Mouse (Mus musculus) midbrain, embryonic 11.5 days (tissue): ENCODE results near the gene Irs1. TPM values are rescaled to one million over a fixed set of nuclear protein-coding genes. Genes with fewer than 3 reads are reported as not detected.

Source experiments
- ATAC-seq: fragments of 200-750 bp; cut with Nextera tagmentation; 2 replicates; pipeline ENCODE4 v1.8.0; 2017; ENCODE audit warnings: moderate TSS enrichment, moderate library complexity; ENCODE audit not compliant: low FRiP score
- DNase-seq: peaks from one replicate; pipeline ENCODE4 v3.0.0; 2015; ENCODE audit warnings: low spot score; ENCODE audit errors: missing footprints
- H3K27ac ChIP-seq: fragments of 300-500 bp; sonication (generic); 2 replicates; pipeline ENCODE4 v1.5.1; 2014; ENCODE audit warnings: low read depth, low read length
- H3K27me3 ChIP-seq: fragments of 300-500 bp; sonication (generic); 2 replicates; pipeline ENCODE4 v1.6.1; 2014; ENCODE audit warnings: mild to moderate bottlenecking, low read length, moderate library complexity, mixed read lengths; ENCODE audit not compliant: control insufficient read depth, insufficient read depth
- H3K36me3 ChIP-seq: fragments of 300-500 bp; sonication (generic); 2 replicates; pipeline ENCODE4 v1.6.1; 2014; ENCODE audit warnings: mild to moderate bottlenecking, low read length, moderate library complexity, mixed read lengths; ENCODE audit not compliant: control insufficient read depth, insufficient read depth
- H3K4me1 ChIP-seq: fragments of 300-500 bp; sonication (generic); 2 replicates; pipeline ENCODE4 v1.6.1; 2014; ENCODE audit warnings: low read length; ENCODE audit not compliant: control insufficient read depth, insufficient read depth
- H3K4me2 ChIP-seq: fragments of 300-500 bp; sonication (generic); 2 replicates; pipeline ENCODE4 v1.6.1; 2014; ENCODE audit warnings: mild to moderate bottlenecking, moderate library complexity
- H3K4me3 ChIP-seq: fragments of 300-500 bp; sonication (generic); 2 replicates; pipeline ENCODE4 v1.5.1; 2014; ENCODE audit warnings: low read depth, low read length
- H3K9ac ChIP-seq: fragments of 300-500 bp; sonication (generic); 2 replicates; pipeline ENCODE4 v1.6.1; 2014; ENCODE audit warnings: low read length
- H3K9me3 ChIP-seq: fragments of 300-500 bp; sonication (generic); 2 replicates; pipeline ENCODE4 v1.6.1; 2016; ENCODE audit warnings: low read length; ENCODE audit not compliant: control insufficient read depth
- WGBS: fragments of 180-500 bp; shearing (Covaris S2); extraction: QIAGEN DNeasy Blood & Tissue Kit; methylation state at CpG from one replicate; pipeline ENCODE4 v1.1.7; 2014; 5-methylcytosine and 5-hydroxymethylcytosine counted together
- polyA plus RNA-seq: library from polyadenylated mRNA; unstranded; fragments of >200 nt; fragmentation: Nextera tagmentation; extraction: Ambion mirVana; gene quantifications from 2 replicates; pipeline ENCODE4 v1.2.1, GENCODE M21; 2014

The Irs1 gene
- polyA plus RNA-seq, 1 experiment from 2014 or later: 5.9 TPM

DNA sequence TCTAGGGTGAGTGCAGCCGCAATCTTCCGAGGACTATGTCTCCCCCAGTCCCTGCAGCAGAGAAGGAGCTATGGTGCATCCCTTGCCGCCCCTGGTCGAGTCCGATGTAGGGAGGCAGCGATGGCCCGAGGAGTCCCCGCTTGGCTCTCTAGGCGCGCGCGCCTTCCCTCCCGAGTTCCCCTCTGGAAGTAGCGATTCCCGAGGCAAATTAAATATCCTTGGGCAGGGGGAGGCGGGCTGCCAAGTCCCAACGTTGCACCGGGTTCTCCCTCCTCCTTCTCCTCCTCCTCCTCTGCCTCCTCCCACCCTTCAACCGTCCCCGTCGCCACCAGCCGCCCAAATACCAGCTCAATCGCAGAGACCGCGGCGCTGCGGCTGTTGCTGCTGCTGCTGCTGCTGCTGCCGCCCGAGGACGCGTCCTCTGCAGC is 479 bp downstream of the Irs1 start:
- Histone ChIP-seq H3K4me2 (peak overlapping the region; percentile 83), H3K9me3 (no peaks in the 10 kb centered on the region; the same call in 1 of the 2 replicates), H3K9ac (peak overlapping the region; percentile 80), H3K27me3 (no peaks in the 10 kb centered on the region), H3K4me3 (peak overlapping the region; percentile 66), H3K4me1 (peaks cover 37% of the 10 kb centered on the region), H3K36me3 (peaks cover 14% of the 10 kb centered on the region), H3K27ac (peak overlapping the region; percentile 93)
- under 1% methylated on average over 31 of the region's 31 CpGs for WGBS
- DNase-seq (peak; percentile 98), ATAC-seq (peak; percentile 63)

DNA sequence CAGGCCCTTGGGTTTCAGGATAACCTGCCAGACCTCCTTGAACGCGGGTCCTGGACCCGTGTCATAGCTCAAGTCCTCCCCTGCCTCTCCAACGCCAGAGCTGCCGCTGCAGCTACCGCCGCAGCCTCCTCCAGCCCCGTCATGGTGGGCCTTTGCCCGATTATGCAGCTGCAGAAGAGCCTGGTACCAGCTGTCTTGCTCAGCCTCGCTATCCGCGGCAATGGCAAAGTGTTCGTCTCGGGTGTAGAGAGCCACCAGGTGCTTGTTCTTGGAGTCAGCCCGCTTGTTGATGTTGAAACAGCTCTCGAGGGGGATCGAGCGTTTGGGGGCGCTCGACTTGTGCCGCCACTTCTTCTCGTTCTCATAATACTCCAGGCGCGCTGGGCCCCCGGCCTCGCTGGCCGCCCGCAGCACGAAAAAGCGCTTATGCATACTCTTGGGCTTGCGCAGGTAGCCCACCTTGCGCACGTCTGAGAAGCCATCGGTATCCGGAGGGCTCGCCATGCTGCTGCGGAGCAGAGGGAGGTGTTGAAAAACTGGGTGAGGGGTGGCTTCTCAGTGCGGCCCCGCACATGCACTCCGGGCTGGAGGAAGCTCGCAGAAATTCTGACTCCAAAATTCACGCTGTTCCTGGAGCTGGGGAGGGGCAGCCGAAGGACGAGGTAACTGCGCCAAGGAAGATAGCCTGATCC is 1.1 kb downstream of the Irs1 start:
- ATAC-seq (0 out of 2 replicates have a peak, but pooled peaks have one; percentile 0), DNase-seq (peak; percentile 96)
- H3K27ac ChIP-seq: peak overlapping the region; percentile 93
- H3K36me3 ChIP-seq: peaks cover 14% of the 10 kb centered on the region
- H3K27me3 ChIP-seq: no peaks in the 10 kb centered on the region
- peak overlapping the region; percentile 80 for H3K9ac ChIP-seq
- whole genome bisulfite sequencing: under 1% methylated on average over 45 of the region's 45 CpGs
- H3K9me3 ChIP-seq: no peaks in the 10 kb centered on the region; the same call in 1 of the 2 replicates
- peaks cover 37% of the 10 kb centered on the region for H3K4me1 ChIP-seq
- peak overlapping the region; percentile 66 for H3K4me3 ChIP-seq
- peak overlapping the region; percentile 83 for H3K4me2 ChIP-seq

GRCm38 (mm10) chr1:82289116-82289989 is 1.9 kb downstream of the Irs1 start:
- ATAC-seq (no peak), DNase-seq (no peak)
- no peaks in the 10 kb centered on the region for H3K27me3 ChIP-seq
- H3K9ac ChIP-seq: peak overlapping the region; percentile 80
- H3K36me3 ChIP-seq: peaks cover 14% of the 10 kb centered on the region
- peak overlapping the region; percentile 66 for H3K4me3 ChIP-seq
- 0 out of 2 replicates have a peak overlapping the region, but pooled peaks have one; percentile 93 for H3K27ac ChIP-seq
- WGBS: 74% methylated on average over 35 of the region's 35 CpGs
- peaks cover 37% of the 10 kb centered on the region for H3K4me1 ChIP-seq
- H3K4me2 ChIP-seq: peak overlapping the region; percentile 83
- no peaks in the 10 kb centered on the region; the same call in 1 of the 2 replicates for H3K9me3 ChIP-seq

DNA sequence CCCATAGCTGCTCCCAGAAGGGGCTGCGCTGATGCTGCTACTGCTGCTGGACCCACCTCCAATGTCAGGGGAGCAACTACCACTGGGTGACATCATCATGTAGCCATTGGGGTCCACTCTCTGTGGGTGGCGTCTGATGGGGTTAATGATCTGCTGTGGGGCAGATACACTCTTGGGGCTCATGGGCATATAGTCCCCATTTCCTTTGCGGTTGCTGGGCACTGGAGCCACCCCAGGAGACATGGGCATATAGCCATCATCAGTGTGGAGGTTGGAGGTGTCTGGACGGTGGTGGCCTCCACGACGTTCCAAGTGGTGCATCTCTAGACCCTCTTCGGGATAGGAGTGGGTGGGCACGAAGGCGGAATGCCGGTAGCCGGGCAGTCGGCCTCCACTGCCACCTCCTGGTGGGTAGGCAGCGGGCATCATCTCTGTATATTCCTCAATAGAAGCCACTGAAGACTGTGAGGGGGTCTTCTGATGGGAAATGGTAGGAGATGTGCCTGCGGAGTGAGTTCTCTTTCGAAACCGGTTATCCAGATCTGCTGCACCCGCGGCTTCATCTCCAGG is 2.7 kb downstream of the Irs1 start:
- H3K27me3 ChIP-seq: no peaks in the 10 kb centered on the region
- H3K4me3 ChIP-seq: no peak overlapping the region; the same call in 1 of the 2 replicates
- ATAC-seq (no peak), DNase-seq (no peak)
- WGBS: 88% methylated on average over 18 of the region's 18 CpGs
- H3K4me2 ChIP-seq: no peak overlapping the region; the same call in 1 of the 2 replicates
- no peak overlapping the region for H3K27ac ChIP-seq
- H3K36me3 ChIP-seq: peaks cover 14% of the 10 kb centered on the region
- H3K4me1 ChIP-seq: peaks cover 37% of the 10 kb centered on the region
- H3K9ac ChIP-seq: no peak overlapping the region
- H3K9me3 ChIP-seq: no peaks in the 10 kb centered on the region; the same call in 1 of the 2 replicates

DNA sequence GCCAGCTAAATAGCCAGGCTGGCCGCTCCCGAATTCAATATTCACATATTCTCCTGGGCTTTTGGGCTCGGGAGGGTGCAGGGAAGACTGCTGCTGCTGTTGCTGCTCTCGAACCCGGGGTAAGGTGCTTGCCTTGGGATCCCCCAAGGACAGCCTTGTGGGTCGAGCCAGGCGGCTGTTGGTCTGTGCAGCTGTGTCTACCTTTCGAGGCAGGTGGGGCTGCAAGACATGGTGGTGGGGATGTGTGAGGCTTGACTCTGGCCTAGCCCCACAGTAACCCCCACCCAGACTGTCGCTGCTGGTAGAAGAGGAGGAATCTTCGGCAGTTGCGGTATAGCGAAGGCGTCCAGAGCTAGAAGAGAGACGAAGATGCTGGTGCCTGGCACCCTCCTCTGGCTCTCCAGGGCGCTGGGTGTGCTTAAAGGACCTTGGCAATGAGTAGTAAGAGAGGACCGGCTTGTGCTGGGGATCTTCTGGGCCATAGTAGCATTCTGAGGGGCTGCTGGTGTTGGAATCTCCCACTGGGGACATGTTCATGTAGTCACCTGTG is 3.4 kb downstream of the Irs1 start:
- Histone ChIP-seq H3K27ac (no peak overlapping the region), H3K27me3 (no peaks in the 10 kb centered on the region), H3K9me3 (no peaks in the 10 kb centered on the region; the same call in 1 of the 2 replicates), H3K4me1 (peaks cover 35% of the 10 kb centered on the region), H3K9ac (no peak overlapping the region; the same call in 1 of the 2 replicates), H3K36me3 (peaks cover 14% of the 10 kb centered on the region), H3K4me2 (peak overlapping the region; percentile 48), H3K4me3 (peak overlapping the region; percentile 23)
- no peak for DNase-seq
- ATAC-seq: no peak
- WGBS: 87% methylated on average over 16 of the region's 16 CpGs

DNA sequence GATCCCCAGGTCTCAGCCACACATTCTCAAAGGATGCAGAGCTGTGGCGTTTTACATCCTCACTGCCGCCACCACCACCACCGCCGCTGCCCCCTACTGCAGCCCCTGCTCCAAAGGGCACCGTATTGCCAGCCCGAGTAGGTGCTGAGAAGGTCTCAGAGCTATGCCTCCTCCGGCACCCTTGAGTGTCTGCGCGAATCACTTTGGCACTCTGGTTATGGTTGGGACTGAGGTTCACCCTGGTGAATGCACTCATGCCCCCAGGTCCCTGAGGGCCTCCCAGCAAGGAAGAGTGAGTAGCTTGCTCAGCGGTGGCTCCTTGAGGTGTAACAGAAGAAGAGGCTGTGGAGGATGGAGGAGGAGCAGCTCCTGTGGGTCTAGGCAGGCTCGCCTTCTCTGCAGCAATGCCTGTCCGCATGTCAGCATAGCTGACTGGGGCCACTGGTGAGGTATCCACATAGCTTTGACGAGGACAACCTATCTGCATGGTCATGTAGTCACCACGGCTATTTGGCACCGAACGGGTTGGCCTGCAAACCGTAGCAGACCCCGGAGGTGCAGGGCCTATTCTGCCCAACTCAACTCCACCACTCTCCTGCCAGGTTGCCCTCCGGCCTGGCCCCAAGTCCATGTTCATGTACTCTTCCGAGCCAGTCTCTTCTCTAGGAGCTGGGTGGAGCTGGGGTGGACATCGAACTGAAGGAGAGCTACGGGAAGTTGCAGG is 4.0 kb downstream of the Irs1 start:
- Histone ChIP-seq H3K4me1 (peaks cover 38% of the 10 kb centered on the region), H3K27ac (no peak overlapping the region), H3K9ac (peak overlapping the region; percentile 57), H3K27me3 (no peaks in the 10 kb centered on the region), H3K36me3 (peaks cover 14% of the 10 kb centered on the region), H3K4me3 (peak overlapping the region; percentile 23), H3K9me3 (no peaks in the 10 kb centered on the region; the same call in 1 of the 2 replicates), H3K4me2 (peak overlapping the region; percentile 48)
- ATAC-seq (no peak), DNase-seq (no peak)
- 68% methylated on average over 22 of the region's 22 CpGs for WGBS

GRCm38 (mm10) chr1:82286190-82287051 is 4.8 kb downstream of the Irs1 start:
- ATAC-seq (no peak), DNase-seq (peak; percentile 87)
- peaks cover 34% of the 10 kb centered on the region for H3K4me1 ChIP-seq
- H3K9me3 ChIP-seq: no peaks in the 10 kb centered on the region; the same call in 1 of the 2 replicates
- WGBS: 25% methylated on average over 15 of the region's 15 CpGs
- peak overlapping the region; percentile 23 for H3K4me3 ChIP-seq
- H3K27ac ChIP-seq: 0 out of 2 replicates have a peak overlapping the region, but pooled peaks have one; percentile 2
- peak overlapping the region; percentile 48 for H3K4me2 ChIP-seq
- H3K27me3 ChIP-seq: no peaks in the 10 kb centered on the region
- peaks cover 14% of the 10 kb centered on the region for H3K36me3 ChIP-seq
- H3K9ac ChIP-seq: peak overlapping the region; percentile 57
